Mouse (Mus musculus) limb, embryonic 15.5 days (tissue): ENCODE results near the gene Mrpl2. TPM values are rescaled to one million over a fixed set of nuclear protein-coding genes. Genes with fewer than 3 reads are reported as not detected.

ENCODE experiments used
- ATAC-seq: fragments of 200-750 bp; cut with Nextera tagmentation; 2 replicates; pipeline ENCODE4 v1.8.0; 2017; ENCODE audit warnings: low read depth, moderate TSS enrichment; ENCODE audit not compliant: insufficient number of reproducible peaks, low FRiP score, low TSS enrichment
- H3K27ac ChIP-seq: fragments of 300-500 bp; sonication (generic); 2 replicates; pipeline ENCODE4 v1.5.1; 2015; ENCODE audit warnings: moderate library complexity, mild to moderate bottlenecking, inconsistent platforms
- H3K27me3 ChIP-seq: fragments of 300-500 bp; sonication (generic); 2 replicates; pipeline ENCODE4 v1.6.1; 2015; ENCODE audit warnings: inconsistent platforms
- H3K36me3 ChIP-seq: fragments of 300-500 bp; sonication (generic); 2 replicates; pipeline ENCODE4 v1.6.1; 2015; ENCODE audit warnings: inconsistent platforms
- H3K4me1 ChIP-seq: fragments of 300-500 bp; sonication (generic); 2 replicates; pipeline ENCODE4 v1.6.1; 2015; ENCODE audit warnings: inconsistent platforms
- H3K4me2 ChIP-seq: fragments of 300-500 bp; sonication (generic); 2 replicates; pipeline ENCODE4 v1.6.1; 2015; ENCODE audit warnings: mild to moderate bottlenecking, inconsistent platforms
- H3K4me3 ChIP-seq: fragments of 300-500 bp; sonication (generic); 2 replicates; pipeline ENCODE4 v1.5.1; 2015; ENCODE audit warnings: mild to moderate bottlenecking, inconsistent platforms
- H3K9ac ChIP-seq: fragments of 300-500 bp; sonication (generic); 2 replicates; pipeline ENCODE4 v1.6.1; 2015; ENCODE audit warnings: inconsistent platforms
- H3K9me3 ChIP-seq: fragments of 300-500 bp; sonication (generic); 2 replicates; pipeline ENCODE4 v1.6.1; 2016; ENCODE audit warnings: inconsistent platforms
- WGBS: fragments of 180-500 bp; shearing (Covaris S2); methylation state at CpG from one replicate; pipeline ENCODE4 v1.1.7; 2015; 5-methylcytosine and 5-hydroxymethylcytosine counted together
- polyA plus RNA-seq: library from polyadenylated mRNA; unstranded; fragments of >200 nt; fragmentation: Nextera tagmentation; extraction: Ambion mirVana; gene quantifications from 2 replicates; pipeline ENCODE4 v1.2.1, GENCODE M21; 2015

Mrpl2 gene
- polyA plus RNA-seq, 1 experiment from 2014 or later: 88.4 TPM

- Histone ChIP-seq H3K27ac (no peak overlapping the region), H3K9ac (no peak overlapping the region), H3K36me3 (peaks cover 37% of the 10 kb centered on the region), H3K27me3 (no peaks in the 10 kb centered on the region), H3K9me3 (no peaks in the 10 kb centered on the region), H3K4me1 (no peaks in the 10 kb centered on the region), H3K4me3 (no peak overlapping the region), H3K4me2 (no peak overlapping the region)
- WGBS: 70% methylated on average over 1 of the region's 1 CpGs
- no peak for ATAC-seq
Observed at GRCm38 (mm10) chr17:46694517-46695063, 48.6 kb downstream of the Mrpl2 start.

GRCm38 (mm10) chr17:46698515-46698914 lies 52.5 kb downstream of the Mrpl2 start:
- no peak for ATAC-seq
- H3K9me3 ChIP-seq: no peaks in the 10 kb centered on the region
- no peak overlapping the region for H3K4me3 ChIP-seq
- no peaks in the 10 kb centered on the region for H3K27me3 ChIP-seq
- no peak overlapping the region for H3K27ac ChIP-seq
- H3K9ac ChIP-seq: no peak overlapping the region
- peaks cover 31% of the 10 kb centered on the region for H3K36me3 ChIP-seq
- no peak overlapping the region for H3K4me2 ChIP-seq
- H3K4me1 ChIP-seq: peaks cover 26% of the 10 kb centered on the region
- WGBS: 84% methylated on average over 6 of the region's 6 CpGs

- H3K4me1 ChIP-seq: peaks cover 32% of the 10 kb centered on the region
- H3K9ac ChIP-seq: no peak overlapping the region
- no peak overlapping the region for H3K4me2 ChIP-seq
- no peaks in the 10 kb centered on the region for H3K9me3 ChIP-seq
- peaks cover 29% of the 10 kb centered on the region for H3K36me3 ChIP-seq
- H3K27ac ChIP-seq: no peak overlapping the region
- H3K27me3 ChIP-seq: no peaks in the 10 kb centered on the region
- H3K4me3 ChIP-seq: no peak overlapping the region
- no peak for ATAC-seq
- WGBS: 51% methylated on average over 5 of the region's 5 CpGs
Observed at GRCm38 (mm10) chr17:46699245-46699644, 53.2 kb downstream of the Mrpl2 start.

Other genes starting within 250 kb of the Mrpl2 start
- 1.8 and 2.0 TPM in 2 replicates for gene Crip3, start 217.3 kb upstream of the Mrpl2 start, polyA plus RNA-seq
- not detected in 2 replicates for gene Slc22a7, start 207.8 kb upstream of the Mrpl2 start, polyA plus RNA-seq
- gene Ttbk1, start 158.6 kb upstream of the Mrpl2 start, polyA plus RNA-seq: 0.02 and 0.06 TPM in 2 replicates
- gene Dnph1, start 149.5 kb upstream of the Mrpl2 start, polyA plus RNA-seq: 29.3 and 33.8 TPM in 2 replicates
- gene Cul9, start 99.8 kb upstream of the Mrpl2 start, polyA plus RNA-seq: 5.2 and 7.5 TPM in 2 replicates
- gene Srf, start 90.1 kb upstream of the Mrpl2 start, polyA plus RNA-seq: 6.4 and 7.1 TPM in 2 replicates
- gene Ptk7, start 16.7 kb upstream of the Mrpl2 start, polyA plus RNA-seq: 122 and 123 TPM in 2 replicates
- 20.5 and 22.3 TPM in 2 replicates for gene Klc4, start 207 bp upstream of the Mrpl2 start, polyA plus RNA-seq
- gene Cul7, start 4.1 kb downstream of the Mrpl2 start, polyA plus RNA-seq: 53.4 and 63.3 TPM in 2 replicates
- gene Rrp36, start 28.1 kb downstream of the Mrpl2 start, polyA plus RNA-seq: 64.6 and 66.9 TPM in 2 replicates
- 141 and 146 TPM in 2 replicates for gene Mea1, start 32.6 kb downstream of the Mrpl2 start, polyA plus RNA-seq
- gene Klhdc3, start 34.7 kb downstream of the Mrpl2 start, polyA plus RNA-seq: 132 and 156 TPM in 2 replicates
- 82.6 and 86.7 TPM in 2 replicates for gene Ppp2r5d, start 58.9 kb downstream of the Mrpl2 start, polyA plus RNA-seq
- gene Pex6, start 65.2 kb downstream of the Mrpl2 start, polyA plus RNA-seq: 22.4 and 29.4 TPM in 2 replicates
- 1.5 and 2.5 TPM in 2 replicates for gene Gnmt, start 82.9 kb downstream of the Mrpl2 start, polyA plus RNA-seq
- gene Cnpy3, start 106.0 kb downstream of the Mrpl2 start, polyA plus RNA-seq: 78.0 and 83.6 TPM in 2 replicates
- 0.17 and 0.33 TPM in 2 replicates for gene Ptcra, start 117.5 kb downstream of the Mrpl2 start, polyA plus RNA-seq
- gene 2310039H08Rik, start 126.4 kb downstream of the Mrpl2 start, polyA plus RNA-seq: 78.8 and 86.0 TPM in 2 replicates
- 151 and 154 TPM in 2 replicates for gene Rpl7l1, start 136.4 kb downstream of the Mrpl2 start, polyA plus RNA-seq
- 3.8 and 4.7 TPM in 2 replicates for gene Bicral, start 212.3 kb downstream of the Mrpl2 start, polyA plus RNA-seq
- gene Tbcc, start 244.5 kb downstream of the Mrpl2 start, polyA plus RNA-seq: 51.2 and 54.1 TPM in 2 replicates